Mouse (Mus musculus) intestine, embryonic 16.5 days (tissue): ENCODE results near the gene Zfp580. TPM values are rescaled to one million over a fixed set of nuclear protein-coding genes. Genes with fewer than 3 reads are reported as not detected.
"Not testable (repeated sequence)": the region's sequence is repeated elsewhere in the genome, so short reads cannot be mapped to it uniquely, and the experiment has no call there.

Experiments
- ATAC-seq: fragments of 200-750 bp; cut with Nextera tagmentation; 2 replicates; pipeline ENCODE4 v1.8.0; 2017; ENCODE audit warnings: moderate TSS enrichment, moderate library complexity
- H3K27ac ChIP-seq: fragments of 300-500 bp; sonication (generic); 2 replicates; pipeline ENCODE4 v1.5.1; 2014; ENCODE audit warnings: mild to moderate bottlenecking, low read length
- H3K27me3 ChIP-seq: fragments of 300-500 bp; sonication (generic); replicated peaks from 2 replicates; pipeline ENCODE4 v1.6.1; 2014; ENCODE audit warnings: low read length, control low read depth, mixed read lengths; ENCODE audit not compliant: control insufficient read depth, insufficient read depth
- H3K36me3 ChIP-seq: fragments of 300-500 bp; sonication (generic); 2 replicates; pipeline ENCODE4 v1.6.1; 2014; ENCODE audit warnings: low read length, control low read depth; ENCODE audit not compliant: control insufficient read depth, insufficient read depth
- H3K4me1 ChIP-seq: fragments of 300-500 bp; sonication (generic); 2 replicates; pipeline ENCODE4 v1.6.1; 2014; ENCODE audit warnings: low read length, control low read depth, mixed read lengths; ENCODE audit not compliant: control insufficient read depth, insufficient read depth
- H3K4me2 ChIP-seq: fragments of 300-500 bp; sonication (generic); 2 replicates; pipeline ENCODE4 v1.6.1; 2014; ENCODE audit warnings: low read depth, low read length, control low read depth
- H3K4me3 ChIP-seq: fragments of 300-500 bp; sonication (generic); 2 replicates; pipeline ENCODE4 v1.5.1; 2014; ENCODE audit warnings: mild to moderate bottlenecking, low read length
- H3K9ac ChIP-seq: fragments of 300-500 bp; sonication (generic); 2 replicates; pipeline ENCODE4 v1.6.1; 2014; ENCODE audit warnings: low read depth, low read length
- H3K9me3 ChIP-seq: fragments of 300-500 bp; sonication (generic); 2 replicates; pipeline ENCODE4 v1.6.1; 2016; ENCODE audit warnings: low read length, control low read depth; ENCODE audit not compliant: control insufficient read depth
- WGBS: fragments of 180-500 bp; shearing (Covaris S2); extraction: QIAGEN DNeasy Blood & Tissue Kit; methylation state at CpG from one replicate; pipeline ENCODE4 v1.1.7; 2014; 5-methylcytosine and 5-hydroxymethylcytosine counted together
- polyA plus RNA-seq: library from polyadenylated mRNA; unstranded; fragments of >200 nt; fragmentation: Nextera tagmentation; extraction: Ambion mirVana; gene quantifications from 2 replicates; pipeline ENCODE4 v1.2.1, GENCODE M21; 2015

Gene Zfp580
- polyA plus RNA-seq, 1 experiment from 2014 or later, result 20.2 TPM

DNA sequence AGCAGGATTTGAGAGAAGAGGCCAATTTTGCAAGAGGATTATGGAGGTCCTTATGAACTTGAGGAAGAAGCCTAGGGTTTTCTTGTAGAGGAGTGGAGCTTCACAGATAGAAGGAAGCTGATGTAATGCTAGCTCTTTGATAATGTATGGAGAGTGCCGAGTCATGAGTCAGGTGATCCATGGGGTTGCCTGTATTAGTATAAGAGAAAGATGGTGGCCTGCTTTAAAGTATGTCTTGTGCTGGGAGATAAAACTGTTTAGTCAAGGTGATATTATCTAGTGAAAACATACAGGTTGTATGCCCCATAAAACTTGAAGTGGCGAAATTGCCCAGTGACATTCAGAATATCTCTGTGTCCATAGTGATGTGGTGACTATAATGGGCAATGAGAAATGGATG is 25.6 kb downstream of the Zfp580 start:
- Histone ChIP-seq H3K4me2 (no peak overlapping the region), H3K27me3 (no peaks in the 10 kb centered on the region), H3K36me3 (peaks cover 28% of the 10 kb centered on the region), H3K9ac (no peak overlapping the region), H3K4me1 (peaks cover 7% of the 10 kb centered on the region; the same call in 1 of the 2 replicates), H3K4me3 (no peak overlapping the region), H3K27ac (0 out of 2 replicates have a peak overlapping the region, but pooled peaks have one; percentile 41), H3K9me3 (no peaks in the 10 kb centered on the region)
- WGBS, result 61% methylated on average over 2 of the region's 2 CpGs
- no peak for ATAC-seq

DNA sequence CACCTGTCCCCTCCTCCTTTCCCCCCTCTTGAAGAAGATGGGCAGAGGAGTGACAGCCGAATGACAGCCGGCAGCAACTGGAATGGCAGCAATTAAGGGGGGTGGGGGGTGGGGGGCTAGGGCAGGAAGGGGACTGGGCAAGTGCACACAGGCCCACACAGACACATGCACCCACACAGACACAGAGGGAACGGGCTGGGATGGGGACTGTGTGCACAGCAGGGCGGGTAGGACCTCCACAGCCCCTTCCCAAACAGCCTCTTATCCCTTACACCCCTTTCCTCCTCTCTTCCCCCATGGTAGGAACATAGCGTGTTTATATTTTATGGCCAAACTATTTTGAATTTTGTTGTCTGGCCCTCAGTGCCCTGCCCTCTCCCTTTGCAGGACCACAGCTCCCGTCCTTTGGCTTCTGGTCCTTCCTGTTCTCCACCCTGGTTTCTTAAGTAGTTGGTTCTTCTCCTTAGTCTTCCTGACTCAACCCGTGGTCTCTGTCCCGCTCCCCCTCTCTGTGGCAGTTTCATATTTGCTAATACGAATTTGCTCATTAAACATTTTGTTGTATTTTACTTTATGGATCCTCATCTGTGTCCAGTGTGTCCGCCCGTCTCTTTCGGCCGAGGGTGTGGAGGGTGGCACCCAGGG is 28.1 kb downstream of the Zfp580 start:
- peak overlapping the region; percentile 97 for H3K27ac ChIP-seq
- 48% methylated on average over 9 of the region's 13 CpGs for WGBS
- H3K9ac ChIP-seq, result peak overlapping the region; percentile 99; the same call in 1 of the 2 replicates
- peak; percentile 8 for ATAC-seq
- peak overlapping the region; percentile 100 for H3K4me3 ChIP-seq
- peaks cover 10% of the 10 kb centered on the region for H3K4me1 ChIP-seq
- not testable (repeated sequence) for H3K9me3 ChIP-seq, H3K27me3 ChIP-seq
- peak overlapping the region; percentile 59 for H3K4me2 ChIP-seq
- peaks cover 20% of the 10 kb centered on the region; the same call in 1 of the 2 replicates for H3K36me3 ChIP-seq

DNA sequence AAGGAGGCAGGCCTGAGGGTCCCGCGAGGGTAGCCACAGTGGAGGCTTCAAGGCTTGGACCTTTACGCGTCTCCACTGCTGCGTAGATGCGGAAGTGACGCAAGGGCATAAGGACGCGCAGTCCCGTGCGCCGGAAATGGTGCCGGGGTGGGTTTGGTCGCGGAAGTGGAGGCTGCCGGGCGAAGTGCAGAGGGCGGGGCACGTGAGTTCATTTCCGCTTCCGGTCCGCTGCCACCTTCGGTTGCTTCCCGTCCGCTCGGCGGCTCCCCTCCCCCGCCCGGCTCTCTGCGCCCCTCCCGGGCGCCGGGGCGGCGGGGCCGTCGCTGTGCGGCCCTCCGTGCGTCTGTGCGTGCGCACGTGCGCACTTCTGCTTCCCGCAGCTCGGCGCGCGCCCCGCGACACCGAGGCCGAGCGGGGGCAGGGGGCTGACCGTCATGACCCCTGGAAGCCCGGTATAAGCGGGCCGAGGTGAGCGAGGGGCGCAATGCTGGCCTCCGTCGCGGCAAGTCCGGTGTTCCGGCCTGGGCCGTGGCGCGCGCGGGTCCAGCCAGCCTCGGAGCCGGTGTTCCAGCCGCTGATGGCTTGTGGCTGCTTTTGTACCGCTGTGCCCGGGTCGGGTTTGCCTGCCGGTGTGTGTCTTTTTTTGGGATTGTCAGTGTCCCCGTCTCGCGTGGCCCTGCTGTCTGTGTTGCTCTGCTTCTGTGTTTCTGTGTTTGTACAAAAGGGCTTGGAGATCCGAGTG is 28.8 kb downstream of the Zfp580 start, which contains the start of gene Epn1:
Gene Epn1 (plus strand): TSS at position 226 of the 742 bp plus-strand sequence.
- Histone ChIP-seq H3K4me1 (peaks cover 10% of the 10 kb centered on the region), H3K4me2 (peak within 1 kb of the TSS; percentile 73), H3K9ac (peak within 1 kb of the TSS; percentile 99), H3K4me3 (peak within 1 kb of the TSS; percentile 100), H3K27me3 (no peaks in the 10 kb centered on the region), H3K27ac (peak within 1 kb of the TSS; percentile 97), H3K9me3 (no peaks in the 10 kb centered on the region), H3K36me3 (peaks cover 17% of the 10 kb centered on the region; the same call in 1 of the 2 replicates)
- peak; percentile 94 for ATAC-seq
- under 1% methylated on average over 80 of the region's 81 CpGs for WGBS

DNA sequence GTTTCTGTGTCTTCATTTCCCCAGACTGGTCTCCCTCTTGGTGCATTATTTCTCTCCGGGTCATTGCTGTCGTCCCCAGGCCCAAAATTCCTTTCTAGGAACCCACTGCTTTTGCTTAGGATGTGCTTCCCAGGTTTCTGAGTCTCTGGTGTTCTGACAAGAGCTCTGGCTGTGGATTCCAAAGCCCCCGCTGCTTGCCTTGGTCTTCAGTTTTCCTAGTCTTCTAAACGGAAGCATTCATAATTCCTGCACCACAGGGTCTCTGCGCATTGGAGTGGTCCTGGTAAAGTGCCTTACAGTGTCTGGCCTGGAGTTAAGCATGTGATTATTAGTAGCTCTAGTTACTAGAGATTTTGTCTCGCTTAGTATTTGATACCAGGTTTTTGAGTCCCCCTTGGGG is 29.5 kb downstream of the Zfp580 start:
- peak overlapping the region; percentile 97 for H3K27ac ChIP-seq
- peaks cover 10% of the 10 kb centered on the region for H3K4me1 ChIP-seq
- peaks cover 17% of the 10 kb centered on the region; the same call in 1 of the 2 replicates for H3K36me3 ChIP-seq
- WGBS, result 13% methylated on average over 6 of the region's 6 CpGs
- peak overlapping the region; percentile 99 for H3K9ac ChIP-seq
- peak overlapping the region; percentile 73 for H3K4me2 ChIP-seq
- no peaks in the 10 kb centered on the region for H3K27me3 ChIP-seq
- peak overlapping the region; percentile 100 for H3K4me3 ChIP-seq
- no peak for ATAC-seq
- no peaks in the 10 kb centered on the region for H3K9me3 ChIP-seq

DNA sequence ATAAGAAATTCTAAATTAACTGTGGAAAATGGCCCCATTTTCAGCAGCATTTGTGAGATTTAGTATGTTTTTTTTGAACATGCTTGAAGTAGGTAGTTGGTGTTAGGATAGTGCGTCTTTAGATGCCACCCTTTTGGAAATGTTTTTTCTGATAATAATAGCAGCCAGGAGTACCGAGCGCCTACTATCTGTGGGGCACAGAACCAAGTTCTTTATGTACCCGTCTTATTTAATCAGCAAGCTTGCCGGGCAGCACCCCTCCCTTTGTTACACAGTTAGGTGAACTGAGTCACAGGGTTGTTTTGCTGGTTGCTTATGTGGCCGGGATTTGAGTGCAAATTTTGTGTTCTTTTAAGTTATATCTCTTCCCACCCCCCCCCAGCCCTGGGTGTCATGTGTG is 29.9 kb downstream of the Zfp580 start:
- H3K4me3 ChIP-seq, result peak overlapping the region; percentile 100
- H3K9me3 ChIP-seq, result no peaks in the 10 kb centered on the region
- H3K4me1 ChIP-seq, result peaks cover 12% of the 10 kb centered on the region
- H3K4me2 ChIP-seq, result peak overlapping the region; percentile 73
- H3K9ac ChIP-seq, result peak overlapping the region; percentile 99
- peaks cover 14% of the 10 kb centered on the region; the same call in 1 of the 2 replicates for H3K36me3 ChIP-seq
- H3K27ac ChIP-seq, result peak overlapping the region; percentile 97
- H3K27me3 ChIP-seq, result no peaks in the 10 kb centered on the region
- WGBS, result 65% methylated on average over 6 of the region's 6 CpGs
- ATAC-seq, result no peak

DNA sequence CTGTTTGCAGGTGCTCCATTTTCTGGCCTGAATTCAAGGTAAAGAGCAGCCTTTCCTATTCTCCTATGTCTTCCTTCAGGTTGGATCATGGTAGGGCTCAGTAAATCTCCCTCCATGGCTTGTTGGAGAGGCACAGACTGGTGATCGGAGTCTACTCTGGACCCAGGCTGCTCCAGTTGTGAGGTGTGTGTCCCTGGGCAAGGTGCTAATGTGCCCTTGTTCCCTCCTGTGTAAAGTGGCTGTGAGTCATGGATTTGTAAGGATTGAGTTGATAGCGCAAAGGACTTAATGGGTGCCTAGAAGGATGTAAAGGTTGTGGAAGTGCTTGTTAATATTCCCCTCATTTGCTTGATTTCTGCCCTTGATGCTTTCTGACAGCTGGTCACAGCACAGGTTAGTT is 30.6 kb downstream of the Zfp580 start:
- peak overlapping the region; percentile 100 for H3K4me3 ChIP-seq
- no peak for ATAC-seq
- WGBS, result 86% methylated on average over 2 of the region's 2 CpGs
- peak overlapping the region; percentile 73 for H3K4me2 ChIP-seq
- H3K9me3 ChIP-seq, result no peaks in the 10 kb centered on the region
- H3K36me3 ChIP-seq, result peaks cover 8% of the 10 kb centered on the region; the same call in 1 of the 2 replicates
- no peaks in the 10 kb centered on the region for H3K27me3 ChIP-seq
- peak overlapping the region; percentile 55 for H3K27ac ChIP-seq
- peaks cover 14% of the 10 kb centered on the region for H3K4me1 ChIP-seq
- peak overlapping the region; percentile 99 for H3K9ac ChIP-seq

DNA sequence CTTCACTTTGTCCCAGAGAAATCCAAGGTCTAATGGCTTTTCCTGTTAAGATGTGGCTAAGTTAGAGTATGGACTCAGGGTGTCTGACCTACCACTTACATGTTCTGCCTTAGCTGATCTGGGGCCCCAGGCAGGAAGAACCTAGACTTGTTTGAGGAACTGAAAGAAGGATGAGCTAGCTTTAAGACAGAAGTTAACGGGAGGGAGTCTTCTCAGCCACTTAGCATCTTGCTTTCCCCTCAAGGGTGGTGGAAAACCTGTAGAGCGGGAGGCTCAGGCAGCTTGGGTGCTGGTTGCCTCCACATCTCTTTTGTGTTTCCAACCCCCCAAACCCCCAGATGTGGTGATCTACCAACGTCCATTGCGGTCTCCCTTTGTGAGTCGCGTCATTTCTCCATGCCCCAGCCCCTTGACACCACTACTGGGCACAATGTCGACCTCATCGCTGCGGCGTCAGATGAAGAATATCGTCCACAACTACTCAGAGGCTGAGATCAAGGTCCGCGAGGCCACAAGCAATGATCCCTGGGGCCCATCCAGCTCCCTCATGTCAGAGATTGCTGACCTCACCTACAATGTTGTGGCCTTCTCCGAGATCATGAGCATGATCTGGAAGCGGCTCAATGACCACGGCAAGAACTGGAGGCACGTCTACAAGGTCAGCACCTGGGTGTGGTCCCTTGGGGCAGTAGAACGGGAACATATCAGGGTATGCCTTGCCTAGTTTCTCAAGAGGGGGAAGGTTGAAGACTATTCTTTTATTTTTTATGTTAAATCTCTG is 32.2 kb downstream of the Zfp580 start:
- Histone ChIP-seq H3K27me3 (no peaks in the 10 kb centered on the region), H3K9ac (peak overlapping the region; percentile 45; the same call in 1 of the 2 replicates), H3K4me1 (peaks cover 17% of the 10 kb centered on the region), H3K27ac (peak overlapping the region; percentile 77), H3K9me3 (no peaks in the 10 kb centered on the region), H3K4me2 (peak overlapping the region; percentile 21; the same call in 1 of the 2 replicates), H3K36me3 (0 out of 2 replicates have a peak, but pooled peaks cover 3% of the 10 kb centered on the region), H3K4me3 (peak overlapping the region; percentile 2; the same call in 1 of the 2 replicates)
- peak; percentile 28 for ATAC-seq
- WGBS, result 74% methylated on average over 18 of the region's 18 CpGs

DNA sequence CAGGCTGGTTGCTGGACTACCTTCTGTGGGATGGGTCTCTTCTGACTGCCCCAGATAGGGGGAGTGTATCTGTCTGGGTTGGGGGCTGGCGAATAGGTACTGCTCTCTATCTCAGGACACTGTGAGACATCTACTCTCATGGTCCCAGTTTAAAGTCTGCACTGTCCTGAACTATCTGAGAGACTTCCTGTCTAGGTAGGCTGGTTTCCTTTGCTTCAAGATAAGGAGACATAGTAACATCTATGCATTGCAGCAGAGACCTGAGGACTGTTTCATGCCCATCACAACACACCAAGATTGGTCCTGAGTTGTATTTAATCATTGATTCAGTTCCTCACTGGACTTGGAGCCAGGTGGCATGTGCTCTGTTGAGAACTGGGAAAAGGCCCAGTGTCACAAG is 34.2 kb downstream of the Zfp580 start:
- WGBS, result 86% methylated on average over 1 of the region's 1 CpGs
- Histone ChIP-seq H3K9me3 (no peaks in the 10 kb centered on the region), H3K4me2 (no peak overlapping the region), H3K9ac (no peak overlapping the region), H3K27me3 (no peaks in the 10 kb centered on the region), H3K4me3 (no peak overlapping the region), H3K27ac (no peak overlapping the region), H3K4me1 (peaks cover 17% of the 10 kb centered on the region), H3K36me3 (0 out of 2 replicates have a peak, but pooled peaks cover 3% of the 10 kb centered on the region)
- ATAC-seq, result no peak
